9 mouse cellular contexts compared by ENCODE assay signal in genomic region chr4:35354046-35354445, GRCm38 (mm10).
DNase-seq lines count a peak whose midpoint lies in the region; ATAC-seq and TF ChIP-seq lines count a peak whose summit lies in the region.
"Had no signal": no experiment of that assay in that cellular context is flagged by ENCODE, and none has a peak within 500 bp of the region (broad histone marks: within the 10 kb centered on the region; RNA-seq: fewer than 3 reads in every experiment).

No protein-coding gene starts in this region.

- no peak overlapping the region for H3K4me2 ChIP-seq in midbrain, postnatal 0 days (ENCODE audit: low read depth, low read length, poor library complexity, severe bottlenecking)
- H3K4me2 ChIP-seq in stomach, postnatal 0 days (replicated peaks; ENCODE audit: low read depth): no peak overlapping the region

- ATAC-seq in midbrain, postnatal 0 days (ENCODE audit: low FRiP score): no peak
- ATAC-seq in stomach, postnatal 0 days (ENCODE audit: low FRiP score, low TSS enrichment): peak; percentile 59; the same call in 1 of the 2 replicates

- no peak for TF ChIP-seq EP300 in stomach, postnatal 0 days (optimal IDR thresholded peaks at IDR 0.05)

- no peak overlapping the region for H3K9ac ChIP-seq in midbrain, postnatal 0 days (replicated peaks; ENCODE audit: low read length, poor library complexity, severe bottlenecking)
- H3K9ac ChIP-seq in stomach, postnatal 0 days (ENCODE audit: low read length): no peak overlapping the region

- no peaks in the 10 kb centered on the region for H3K4me1 ChIP-seq in midbrain, postnatal 0 days (ENCODE audit: insufficient read depth, low read length)
- H3K4me1 ChIP-seq in midbrain, embryonic 10.5 days: no peaks in the 10 kb centered on the region
- H3K4me1 ChIP-seq in limb, embryonic 10.5 days: peaks cover 12% of the 10 kb centered on the region
- H3K4me1 ChIP-seq in stomach, postnatal 0 days (replicated peaks; ENCODE audit: control insufficient read depth, insufficient read depth): no peaks in the 10 kb centered on the region

- H3K27me3 ChIP-seq in midbrain, postnatal 0 days (ENCODE audit: insufficient read depth, low read length): no peaks in the 10 kb centered on the region
- H3K27me3 ChIP-seq in midbrain, embryonic 10.5 days (ENCODE audit: low read depth, poor library complexity, severe bottlenecking): no peaks in the 10 kb centered on the region
- H3K27me3 ChIP-seq in limb, embryonic 10.5 days (ENCODE audit: low read depth, poor library complexity, severe bottlenecking): no peaks in the 10 kb centered on the region
- H3K27me3 ChIP-seq in stomach, postnatal 0 days (ENCODE audit: control insufficient read depth, insufficient read depth, low read length): no peaks in the 10 kb centered on the region
- H3K27me3 ChIP-seq: CH12.LX had no signal

- no peak overlapping the region for H3K27ac ChIP-seq in midbrain, postnatal 0 days (ENCODE audit: low read depth, low read length)
- no peak overlapping the region for H3K27ac ChIP-seq in midbrain, embryonic 10.5 days (replicated peaks)
- H3K27ac ChIP-seq in limb, embryonic 10.5 days: no peak overlapping the region
- no peak overlapping the region for H3K27ac ChIP-seq in stomach, postnatal 0 days (replicated peaks)

- no peak for TF ChIP-seq CTCF in midbrain, postnatal 0 days (IDR thresholded peaks at IDR 0.05)
- no peak for TF ChIP-seq CTCF in stomach, postnatal 0 days (IDR thresholded peaks at IDR 0.05; ENCODE audit: low read depth)

- no peak overlapping the region for H3K4me3 ChIP-seq in midbrain, postnatal 0 days (ENCODE audit: low read depth, low read length)
- no peak overlapping the region for H3K4me3 ChIP-seq in midbrain, embryonic 10.5 days
- no peak overlapping the region for H3K4me3 ChIP-seq in limb, embryonic 10.5 days
- no peak overlapping the region for H3K4me3 ChIP-seq in stomach, postnatal 0 days (ENCODE audit: low read depth, low read length)

- 67% methylated on average over 14 of the region's 14 CpGs for WGBS in midbrain, postnatal 0 days
- 77% methylated on average over 14 of the region's 14 CpGs for WGBS in midbrain, embryonic 10.5 days
- WGBS in limb, embryonic 10.5 days: 36% methylated on average over 14 of the region's 14 CpGs
- whole genome bisulfite sequencing in stomach, postnatal 0 days: 38% methylated on average over 14 of the region's 14 CpGs

- peak; percentile 9 for DNase-seq in heart, postnatal 4 days
- DNase-seq in heart, adult 18-20 months: no peak
- DNase-seq in midbrain, postnatal 0 days (ENCODE audit: low spot score): peak; percentile 27
- no peak for DNase-seq in midbrain, embryonic 10.5 days (ENCODE audit: low spot score)
- peak; percentile 56 for DNase-seq in limb, embryonic 10.5 days (ENCODE audit: low spot score)
- peak; percentile 15 for DNase-seq in stomach, postnatal 0 days (ENCODE audit: low spot score)
- DNase-seq in cerebellum, postnatal 25 days: no peak
- no peak for DNase-seq in ovary, postnatal 14 days (ENCODE audit: low spot score)

- H3K36me3 ChIP-seq in midbrain, postnatal 0 days (ENCODE audit: insufficient read depth, low read length): no peaks in the 10 kb centered on the region
- H3K36me3 ChIP-seq in midbrain, embryonic 10.5 days: no peaks in the 10 kb centered on the region
- H3K36me3 ChIP-seq in limb, embryonic 10.5 days: no peaks in the 10 kb centered on the region
- H3K36me3 ChIP-seq in stomach, postnatal 0 days (ENCODE audit: control insufficient read depth, insufficient read depth, low read length): no peaks in the 10 kb centered on the region

- no peaks in the 10 kb centered on the region for H3K9me3 ChIP-seq in midbrain, postnatal 0 days (ENCODE audit: low read length)
- H3K9me3 ChIP-seq in midbrain, embryonic 10.5 days (replicated peaks): no peaks in the 10 kb centered on the region
- no peaks in the 10 kb centered on the region for H3K9me3 ChIP-seq in limb, embryonic 10.5 days (replicated peaks)
- H3K9me3 ChIP-seq in stomach, postnatal 0 days (ENCODE audit: control insufficient read depth, low read length): no peaks in the 10 kb centered on the region

Comparison
In these comparisons a context has a peak if more than half of its experiments do, and no peak if none do; other contexts are left out.
1. DNase-seq: peak in heart, postnatal 4 days (single experiment), midbrain, postnatal 0 days (single experiment), limb, embryonic 10.5 days (single experiment) and stomach, postnatal 0 days (single experiment); none in heart, adult 18-20 months (0 of 2), midbrain, embryonic 10.5 days (single experiment), cerebellum, postnatal 25 days (0 of 2) and ovary, postnatal 14 days (single experiment).